Comparison of ENCODE assay signal across 12 mouse cellular contexts in genomic region chr2:153440755-153441154, GRCm38 (mm10). TPM values are rescaled to one million over a fixed set of nuclear protein-coding genes. Genes with fewer than 3 reads are reported as not detected.
A peak's percentile ranks its signal among the peaks of the same experiment; 100 is the strongest.
DNase-seq lines count a peak whose midpoint lies in the region; ATAC-seq and TF ChIP-seq lines count a peak whose summit lies in the region.
"Had no signal": no experiment of that assay in that cellular context is flagged by ENCODE, and none has a peak within 500 bp of the region (broad histone marks: within the 10 kb centered on the region; RNA-seq: fewer than 3 reads in every experiment).

No protein-coding gene starts in this region.

- no peak for TF ChIP-seq EP300 in heart, postnatal 0 days (IDR thresholded peaks at IDR 0.05; ENCODE audit: low read depth)

- no peak for DNase-seq in heart, postnatal 0 days (ENCODE audit: low spot score)
- no peak for DNase-seq in heart, postnatal 25 days (ENCODE audit: low spot score)
- no peak for DNase-seq in embryonic facial prominence, embryonic 14.5 days (ENCODE audit: low spot score)
- DNase-seq in right cerebral cortex, postnatal 36 days (ENCODE audit: low spot score in 2 of 2), result no peak
- DNase-seq in spleen, postnatal 10 days (ENCODE audit: low spot score in 2 of 2), result no peak
- DNase-seq in right cerebral cortex, postnatal 4 days, result no peak
- DNase-seq: cerebellum, adult 11 months; lung, postnatal 4 days; thymus, postnatal 25 days had no signal

- no peak overlapping the region for H3K4me3 ChIP-seq in heart, postnatal 0 days (ENCODE audit: low read depth, low read length)
- H3K4me3 ChIP-seq in embryonic facial prominence, embryonic 14.5 days (ENCODE audit: low read depth, low read length), result no peak overlapping the region
- H3K4me3 ChIP-seq in intestine, embryonic 15.5 days (replicated peaks), result peak overlapping the region; percentile 98
- 0 out of 2 replicates have a peak overlapping the region, but pooled peaks have one; percentile 95 for H3K4me3 ChIP-seq in midbrain, embryonic 13.5 days (replicated peaks)

- H3K27me3 ChIP-seq in heart, postnatal 0 days (ENCODE audit: control insufficient read depth, insufficient read depth, low read length), result no peaks in the 10 kb centered on the region
- H3K27me3 ChIP-seq in embryonic facial prominence, embryonic 14.5 days (replicated peaks; ENCODE audit: control insufficient read depth, insufficient read depth, low read length), result no peaks in the 10 kb centered on the region
- no peaks in the 10 kb centered on the region for H3K27me3 ChIP-seq in intestine, embryonic 15.5 days (replicated peaks)
- H3K27me3 ChIP-seq in midbrain, embryonic 13.5 days, result no peaks in the 10 kb centered on the region

- H3K9ac ChIP-seq in heart, postnatal 0 days (replicated peaks; ENCODE audit: low read depth, low read length), result no peak overlapping the region
- H3K9ac ChIP-seq in embryonic facial prominence, embryonic 14.5 days (ENCODE audit: low read depth, low read length), result no peak overlapping the region
- 0 out of 2 replicates have a peak overlapping the region, but pooled peaks have one; percentile 95 for H3K9ac ChIP-seq in intestine, embryonic 15.5 days
- peak overlapping the region; percentile 97; the same call in 1 of the 2 replicates for H3K9ac ChIP-seq in midbrain, embryonic 13.5 days (replicated peaks)

- intact Hi-C loops in heart, postnatal 25 days (cut with DNase I), result loop anchor here (5.0 to 10.0 kb wide), 2 partner anchors 93 to 286 kb away; partner anchors contain the start of gene Asxl1

- H3K27ac ChIP-seq in heart, postnatal 0 days (ENCODE audit: low read depth), result peak overlapping the region; percentile 14
- peak overlapping the region; percentile 56; the same call in 1 of the 2 replicates for H3K27ac ChIP-seq in embryonic facial prominence, embryonic 14.5 days (replicated peaks; ENCODE audit: low read depth, low read length)
- peak overlapping the region; percentile 98 for H3K27ac ChIP-seq in intestine, embryonic 15.5 days
- H3K27ac ChIP-seq in midbrain, embryonic 13.5 days, result 0 out of 2 replicates have a peak overlapping the region, but pooled peaks have one; percentile 4

- H3K4me1 ChIP-seq in heart, postnatal 0 days (ENCODE audit: control insufficient read depth, insufficient read depth), result peaks cover 59% of the 10 kb centered on the region
- peaks cover 59% of the 10 kb centered on the region for H3K4me1 ChIP-seq in embryonic facial prominence, embryonic 14.5 days (ENCODE audit: control insufficient read depth, insufficient read depth, low read length)
- H3K4me1 ChIP-seq in intestine, embryonic 15.5 days (replicated peaks), result peaks cover 65% of the 10 kb centered on the region
- peaks cover 67% of the 10 kb centered on the region for H3K4me1 ChIP-seq in midbrain, embryonic 13.5 days (replicated peaks)

- WGBS in heart, postnatal 0 days, result 21% methylated on average over 2 of the region's 2 CpGs
- WGBS in embryonic facial prominence, embryonic 14.5 days, result 51% methylated on average over 2 of the region's 2 CpGs
- WGBS in intestine, embryonic 15.5 days, result 32% methylated on average over 2 of the region's 2 CpGs
- 81% methylated on average over 2 of the region's 2 CpGs for WGBS in midbrain, embryonic 13.5 days

- TF ChIP-seq CTCF in heart, postnatal 0 days (IDR thresholded peaks at IDR 0.05; ENCODE audit: low read depth), result no peak

- no peak overlapping the region for H3K4me2 ChIP-seq in heart, postnatal 0 days (ENCODE audit: low read depth, low read length)
- H3K4me2 ChIP-seq in embryonic facial prominence, embryonic 14.5 days (ENCODE audit: low read depth, low read length), result peak overlapping the region; percentile 98
- H3K4me2 ChIP-seq in intestine, embryonic 15.5 days (replicated peaks), result peak overlapping the region; percentile 99
- peak overlapping the region; percentile 92 for H3K4me2 ChIP-seq in midbrain, embryonic 13.5 days (replicated peaks)

- ATAC-seq in heart, postnatal 0 days (ENCODE audit: insufficient read depth, low read depth), result no peak
- ATAC-seq in embryonic facial prominence, embryonic 14.5 days (ENCODE audit: low read depth), result no peak
- no peak for ATAC-seq in intestine, embryonic 15.5 days
- no peak for ATAC-seq in midbrain, embryonic 13.5 days

- 0 out of 2 replicates have a peak, but pooled peaks cover 3% of the 10 kb centered on the region for H3K36me3 ChIP-seq in heart, postnatal 0 days (replicated peaks; ENCODE audit: control insufficient read depth, insufficient read depth, low read length)
- H3K36me3 ChIP-seq in embryonic facial prominence, embryonic 14.5 days (ENCODE audit: control insufficient read depth, insufficient read depth, low read length), result no peaks in the 10 kb centered on the region
- 0 out of 2 replicates have a peak, but pooled peaks cover 3% of the 10 kb centered on the region for H3K36me3 ChIP-seq in intestine, embryonic 15.5 days
- peaks cover 9% of the 10 kb centered on the region for H3K36me3 ChIP-seq in midbrain, embryonic 13.5 days

- H3K9me3 ChIP-seq in heart, postnatal 0 days (replicated peaks; ENCODE audit: control insufficient read depth, low read length), result no peaks in the 10 kb centered on the region
- H3K9me3 ChIP-seq in embryonic facial prominence, embryonic 14.5 days (ENCODE audit: control insufficient read depth, low read length), result no peaks in the 10 kb centered on the region
- H3K9me3 ChIP-seq in intestine, embryonic 15.5 days, result no peaks in the 10 kb centered on the region
- H3K9me3 ChIP-seq in midbrain, embryonic 13.5 days, result no peaks in the 10 kb centered on the region

RNA-seq across cellular contexts. Expression of gene 4930404H24Rik, which starts 51.8 kb away (rescaled TPM):
- not detected in 2 replicates for total RNA-seq in heart, postnatal 0 days (2014; rRNA removed; ENCODE audit: low replicate concordance)
- 0.45 TPM in 1 of 2 replicates, not detected in the other for polyA plus RNA-seq in heart, postnatal 0 days (2015; fragmentation: Nextera tagmentation; extraction: Ambion mirVana)
- not detected for total RNA-seq in heart, postnatal 25 days (2021)
- not detected in 2 replicates for polyA plus RNA-seq in embryonic facial prominence, embryonic 14.5 days (2014; fragmentation: Nextera tagmentation; extraction: Ambion mirVana)
- not detected in 2 replicates for polyA plus RNA-seq in intestine, embryonic 15.5 days (2015; fragmentation: Nextera tagmentation; extraction: Ambion mirVana)
- not detected in 2 replicates for polyA plus RNA-seq in midbrain, embryonic 13.5 days (2015; fragmentation: Nextera tagmentation; extraction: Ambion mirVana)
- polyA plus RNA-seq: large intestine, adult 2 months had no signal

Comparison
In these comparisons a context has a peak if more than half of its experiments do, and no peak if none do; other contexts are left out.
1. H3K27ac ChIP-seq: peak in every context shown above with its lines; median percentile 98 in intestine, embryonic 15.5 days; 56 in embryonic facial prominence, embryonic 14.5 days; 14 in heart, postnatal 0 days; 4 in midbrain, embryonic 13.5 days.
2. H3K4me3 ChIP-seq: peak in intestine, embryonic 15.5 days (single experiment) and midbrain, embryonic 13.5 days (single experiment); none in heart, postnatal 0 days (single experiment) and embryonic facial prominence, embryonic 14.5 days (single experiment).
3. H3K9ac ChIP-seq: peak in intestine, embryonic 15.5 days (single experiment) and midbrain, embryonic 13.5 days (single experiment); none in heart, postnatal 0 days (single experiment) and embryonic facial prominence, embryonic 14.5 days (single experiment).